18 mouse cellular contexts compared by ENCODE assay signal in the genomic region with DNA sequence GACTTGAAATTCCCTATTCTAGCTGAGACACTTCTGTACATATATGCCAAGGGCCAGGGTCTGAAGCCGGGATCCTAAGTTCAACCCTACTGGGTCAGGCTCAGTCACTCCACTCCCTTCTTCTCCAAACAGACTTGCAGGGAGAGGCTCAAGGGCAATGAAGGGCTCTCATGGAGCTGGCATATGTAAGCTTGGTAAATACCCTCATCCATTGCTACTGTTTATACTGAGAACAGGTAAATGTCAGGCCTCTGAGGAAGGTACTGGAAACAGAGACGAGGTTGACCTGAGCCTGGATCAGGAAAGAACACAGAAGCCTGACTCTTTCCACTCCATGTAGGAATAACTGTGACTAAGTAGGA.
"Had no signal": no experiment of that assay in that cellular context is flagged by ENCODE, and none has a peak within 500 bp of the region (broad histone marks: within the 10 kb centered on the region; RNA-seq: fewer than 3 reads in every experiment).

No protein-coding gene starts in this region.

- DNase-seq: kidney, adult 11 months; kidney, adult 8-10 months; kidney, postnatal 10 days; layer of hippocampus, postnatal 36 days; liver, embryonic 13.5 days; right cerebral cortex, postnatal 4 days; thymus, adult 18-20 months; thymus, postnatal 36 days had no signal

- H3K9ac ChIP-seq: intestine, embryonic 15.5 days; kidney, embryonic 15.5 days; liver, embryonic 13.5 days; midbrain, embryonic 13.5 days; neural tube, embryonic 13.5 days had no signal

- H3K9me3 ChIP-seq: intestine, embryonic 15.5 days; kidney, embryonic 15.5 days; liver, embryonic 13.5 days; megakaryocyte, embryonic 14.5 days; midbrain, embryonic 10.5 days; midbrain, embryonic 13.5 days; neural tube, embryonic 13.5 days had no signal

- H3K4me2 ChIP-seq: intestine, embryonic 15.5 days; kidney, embryonic 15.5 days; liver, embryonic 13.5 days; midbrain, embryonic 13.5 days; neural tube, embryonic 13.5 days had no signal

- H3K27me3 ChIP-seq: intestine, embryonic 15.5 days; liver, embryonic 13.5 days; megakaryocyte, embryonic 14.5 days; midbrain, embryonic 13.5 days; neural tube, embryonic 13.5 days had no signal

- H3K4me1 ChIP-seq: intestine, embryonic 15.5 days; liver, embryonic 13.5 days had no signal

- ATAC-seq: intestine, embryonic 15.5 days; midbrain, embryonic 13.5 days; midbrain, embryonic 16.5 days had no signal

- H3K36me3 ChIP-seq: intestine, embryonic 15.5 days; kidney, embryonic 15.5 days; liver, embryonic 13.5 days; midbrain, embryonic 10.5 days; midbrain, embryonic 13.5 days; neural tube, embryonic 13.5 days had no signal

- H3K27ac ChIP-seq: intestine, embryonic 15.5 days; kidney, embryonic 15.5 days; left cerebral cortex, adult 2 months; liver, embryonic 13.5 days; midbrain, embryonic 10.5 days; midbrain, embryonic 13.5 days; neural tube, embryonic 13.5 days; stomach, postnatal 0 days had no signal

- H3K4me3 ChIP-seq: intestine, embryonic 15.5 days; kidney, embryonic 15.5 days; left cerebral cortex, adult 2 months; liver, embryonic 13.5 days; megakaryocyte, embryonic 14.5 days; midbrain, embryonic 10.5 days; midbrain, embryonic 13.5 days; myocyte; neural tube, embryonic 13.5 days had no signal
